Mouse (Mus musculus): ENCODE results near the gene Igfn1.

The Igfn1 gene

DNA sequence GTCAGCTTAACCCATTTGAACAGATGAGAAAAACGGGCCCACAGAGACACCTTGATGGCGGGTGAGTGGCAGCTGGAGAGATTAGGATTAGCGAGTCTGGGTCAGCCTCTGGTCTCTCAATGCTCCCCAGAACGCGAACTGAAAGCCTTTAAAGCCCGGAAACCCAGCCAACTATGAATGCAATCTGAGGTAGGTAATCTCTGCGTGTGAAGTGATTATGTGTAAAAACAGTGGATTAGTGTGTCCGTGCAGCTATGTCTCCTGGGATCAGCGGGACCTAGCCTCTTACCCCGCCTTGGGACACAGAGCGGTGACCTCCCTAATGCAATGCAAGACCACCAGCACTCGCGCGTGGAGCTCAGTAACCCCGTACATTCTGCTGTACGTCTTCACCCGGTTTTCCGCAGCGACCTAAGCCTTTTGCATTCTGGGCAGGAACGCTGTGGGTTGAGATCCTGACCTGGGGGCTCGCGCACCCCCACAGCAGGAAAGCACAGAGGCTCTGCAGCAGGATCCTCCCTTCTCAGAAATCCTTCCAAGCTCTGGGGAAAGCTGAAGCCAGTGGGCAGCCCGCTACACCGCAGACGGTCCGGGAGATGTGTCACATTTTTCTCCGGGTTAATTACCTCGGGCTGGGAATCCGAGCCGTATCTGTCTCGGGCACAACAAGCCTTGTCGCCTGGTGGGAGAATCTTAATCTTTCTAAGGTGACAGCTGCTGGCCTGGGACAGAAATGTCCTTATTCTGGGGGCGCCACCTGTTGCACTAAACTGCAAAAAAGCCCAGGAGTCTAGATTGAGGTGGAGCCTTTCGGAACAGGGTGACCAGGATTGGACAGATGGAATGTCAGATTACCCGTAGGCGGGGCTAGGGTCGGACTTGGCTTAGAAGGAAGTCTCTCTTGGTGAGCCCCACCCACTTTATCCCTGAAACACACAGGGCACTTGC is 1.3 kb upstream of the Igfn1 start, which contains the start of gene Tmem9:
TSS of gene Tmem9 (plus strand) at position 940 of the 948 bp plus-strand sequence.
- peak; percentile 70 for DNase-seq (ENCODE audit: low read depth)

GRCm38 (mm10) chr1:136001438-136001837 is 4.7 kb downstream of the Igfn1 start:
- no peak for DNase-seq (ENCODE audit: low read depth)

DNA sequence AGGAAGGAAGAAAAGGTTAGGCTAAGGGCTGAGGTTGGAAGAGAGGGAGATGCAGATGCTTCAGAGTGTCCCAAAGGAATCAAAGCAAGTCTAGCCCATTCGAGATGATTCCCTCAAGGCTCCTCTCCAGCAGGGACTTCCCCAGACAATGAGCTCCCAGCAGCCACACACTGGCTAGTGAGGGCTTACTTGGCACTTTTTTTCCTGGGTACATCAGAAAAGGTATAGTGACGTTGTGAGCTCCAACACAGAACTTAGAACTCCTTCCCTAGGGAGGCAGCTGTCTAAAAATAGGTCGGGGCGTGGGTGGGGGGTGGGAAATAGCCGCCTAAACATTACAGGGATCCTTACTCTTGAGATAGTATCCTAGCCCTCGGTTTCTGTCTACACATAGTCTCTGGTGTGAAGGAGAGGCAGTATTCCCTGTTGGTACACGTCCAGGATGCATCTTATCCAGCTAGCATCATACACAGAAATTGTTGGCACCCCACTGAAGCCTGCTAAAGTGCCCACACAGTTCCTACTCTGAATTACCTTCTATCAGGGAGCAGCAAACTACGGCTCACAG is 6.3 kb downstream of the Igfn1 start:
- peak; percentile 35 for DNase-seq (ENCODE audit: low read depth)

DNA sequence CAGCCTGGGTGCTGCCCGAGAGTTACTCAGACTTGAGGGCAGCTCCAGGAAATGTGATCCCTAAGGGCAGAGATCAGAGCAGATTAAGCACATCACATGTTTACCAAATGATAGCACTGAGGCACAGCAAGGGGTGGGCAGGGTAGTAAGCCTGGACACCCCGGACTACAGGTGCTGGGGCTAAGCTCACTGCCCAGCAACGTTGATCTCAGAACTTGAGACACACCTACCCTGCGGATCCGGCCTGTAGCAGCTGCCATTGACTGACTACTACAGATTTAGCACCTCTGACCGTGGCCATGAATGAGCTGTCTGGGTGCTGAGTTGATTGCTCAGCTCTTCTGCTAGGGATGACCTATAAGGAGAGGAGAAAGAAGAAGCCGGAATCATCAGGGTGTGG is 8.6 kb downstream of the Igfn1 start:
- DNase-seq (ENCODE audit: low read depth): no peak

DNA sequence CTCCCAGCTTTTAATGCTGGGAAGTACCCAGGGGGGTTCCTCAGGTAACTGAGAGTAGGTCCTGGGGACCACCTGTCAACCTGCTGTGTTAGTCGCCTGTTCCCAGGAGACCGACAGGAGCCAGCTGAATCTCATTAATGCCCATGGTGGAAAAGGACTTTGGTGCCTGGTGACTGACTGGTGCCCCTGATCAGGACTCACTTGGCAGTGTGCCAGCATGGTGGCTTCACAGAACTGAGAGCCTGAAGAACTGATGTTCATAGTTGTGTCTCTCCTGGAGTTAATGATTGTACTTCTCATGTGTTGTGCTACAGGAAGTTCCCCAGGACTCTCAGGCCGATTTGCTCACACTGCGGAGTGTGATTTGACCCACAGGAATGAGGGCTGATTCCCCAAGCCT is 12.7 kb downstream of the Igfn1 start:
- peak; percentile 7 for DNase-seq (ENCODE audit: low read depth)

DNA sequence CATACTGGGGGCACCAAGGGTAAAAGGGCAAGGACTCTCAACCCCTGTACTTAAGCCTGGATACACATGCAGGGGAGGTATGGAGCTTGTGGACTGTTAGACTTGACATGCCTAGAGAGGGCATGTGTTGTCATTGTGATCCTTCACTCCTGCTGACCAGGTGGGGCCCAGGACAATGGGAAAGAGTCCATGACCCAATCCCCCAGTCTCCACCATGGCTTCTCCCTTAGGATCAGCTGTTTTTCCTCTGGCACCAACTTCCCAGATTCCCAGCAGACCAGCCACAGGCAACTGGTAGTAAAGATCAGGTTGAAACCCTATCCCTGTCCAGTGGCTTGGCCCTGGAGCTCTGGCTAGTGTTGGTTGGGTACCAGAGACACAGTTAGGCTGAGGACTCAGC is 16.3 kb downstream of the Igfn1 start:
- no peak for DNase-seq (ENCODE audit: low read depth)

GRCm38 (mm10) chr1:135984105-135984504 is 22.0 kb downstream of the Igfn1 start:
- DNase-seq (ENCODE audit: low read depth): no peak

- no peak for DNase-seq (ENCODE audit: low read depth)
Measured at GRCm38 (mm10) chr1:135972576-135972975, 33.6 kb downstream of the Igfn1 start.

DNA sequence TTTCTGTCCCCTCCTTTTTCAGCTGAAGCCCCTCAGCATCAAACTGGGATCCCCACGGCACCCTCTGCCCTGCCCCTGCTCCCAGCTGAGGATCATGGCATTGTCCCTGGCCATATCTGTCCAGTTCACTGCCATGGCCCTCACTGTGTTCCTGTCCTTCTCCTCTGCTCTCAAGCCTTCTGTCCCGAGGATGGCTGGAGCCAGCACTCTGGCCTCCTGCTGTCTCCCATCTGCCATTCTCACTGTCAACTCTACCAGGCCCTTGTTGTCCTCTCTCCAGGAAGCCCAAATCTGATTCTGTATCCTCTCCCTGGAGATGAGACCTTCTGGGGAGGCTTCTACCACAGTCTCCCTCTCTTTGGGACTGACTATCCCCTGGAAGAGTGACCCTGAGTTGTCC is 35.7 kb downstream of the Igfn1 start:
- no peak for DNase-seq (ENCODE audit: low read depth)

GRCm38 (mm10) chr1:135967739-135968138 is 38.4 kb downstream of the Igfn1 start:
- no peak for DNase-seq (ENCODE audit: low read depth)

DNA sequence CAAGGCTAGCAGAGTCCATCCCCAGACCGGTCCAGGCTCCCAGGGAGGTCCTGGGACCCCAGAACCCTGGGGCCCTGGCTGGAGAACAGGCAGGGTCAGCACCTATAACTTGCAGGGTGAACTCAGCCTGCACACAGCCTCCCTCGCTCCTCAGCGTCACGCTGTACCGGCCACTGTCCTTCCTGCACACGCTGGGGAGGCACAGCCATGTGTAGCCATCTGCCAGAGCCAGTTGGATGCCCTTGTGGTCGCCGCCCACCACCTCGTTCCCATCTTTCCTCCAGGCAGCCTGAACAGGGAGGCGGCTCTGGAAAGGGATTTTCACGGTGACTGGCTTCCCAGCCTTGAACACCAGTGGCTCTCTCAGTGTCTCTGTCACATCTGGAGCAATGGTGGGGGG is 41.6 kb downstream of the Igfn1 start:
- no peak for DNase-seq (ENCODE audit: low read depth)

GRCm38 (mm10) chr1:135963177-135963576 is 43.0 kb downstream of the Igfn1 start:
- no peak for DNase-seq (ENCODE audit: low read depth)

DNA sequence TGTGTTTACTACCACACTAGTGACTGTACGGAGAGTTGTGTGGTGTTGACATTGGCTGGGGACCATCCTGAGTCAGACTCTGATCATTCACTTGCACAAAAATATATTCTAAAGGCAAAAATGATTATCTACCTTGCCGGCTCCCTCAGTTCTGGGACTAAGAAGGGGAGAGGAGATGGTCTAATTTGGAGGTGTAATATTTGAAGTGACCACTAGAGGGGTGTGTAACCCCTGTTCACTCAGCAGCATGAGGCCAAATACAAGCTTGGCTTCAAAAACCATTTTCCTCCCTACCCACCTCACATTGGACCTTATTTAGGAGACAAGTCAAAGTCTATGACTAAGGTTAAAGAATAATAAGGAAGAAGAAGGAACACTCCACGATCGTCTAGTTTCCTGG is 47.7 kb downstream of the Igfn1 start:
- DNase-seq (ENCODE audit: low read depth): peak; percentile 88

DNA sequence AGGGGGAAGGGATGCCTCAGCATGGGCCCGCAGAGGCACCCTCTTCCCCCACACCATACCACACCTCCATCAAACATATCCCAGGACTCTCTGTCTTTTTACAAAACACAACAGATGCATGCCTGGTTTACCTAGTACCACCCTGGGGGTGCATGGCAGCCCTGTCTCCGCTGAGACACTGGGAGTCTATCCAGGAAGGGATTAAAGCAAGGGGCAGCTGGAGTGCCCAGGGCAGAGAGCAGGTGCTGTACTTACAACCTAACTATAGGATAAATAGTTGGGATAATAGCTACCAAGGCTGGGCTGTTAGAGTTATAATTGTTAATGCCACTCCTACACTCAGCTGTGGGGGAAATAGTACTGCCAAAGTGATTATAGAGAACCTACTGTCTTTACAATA is 57.3 kb downstream of the Igfn1 start:
- DNase-seq (ENCODE audit: low read depth): no peak

GRCm38 (mm10) chr1:135946247-135946646 is 59.9 kb downstream of the Igfn1 start:
- DNase-seq (ENCODE audit: low read depth): peak; percentile 80

DNA sequence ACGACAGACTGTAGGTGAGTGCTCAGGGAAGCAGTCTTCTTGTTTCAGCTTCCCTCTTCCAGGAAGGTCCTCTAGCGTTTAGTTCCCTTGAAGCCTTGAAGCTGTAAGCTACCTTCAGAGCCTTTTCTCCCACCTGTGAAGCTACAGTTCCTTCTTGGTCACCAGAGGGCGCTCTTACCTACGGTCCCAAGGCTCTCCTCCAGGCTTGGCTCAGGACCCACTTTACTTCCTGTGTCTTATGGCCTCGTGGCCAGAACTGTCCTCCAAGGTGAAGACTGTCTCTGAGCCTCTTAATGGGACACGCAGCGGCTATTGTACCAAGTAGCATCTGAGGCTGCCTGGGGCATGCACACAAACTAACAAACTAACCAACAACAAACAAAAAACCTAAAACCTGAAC is 60.4 kb downstream of the Igfn1 start:
- DNase-seq (ENCODE audit: low read depth): peak; percentile 84

DNA sequence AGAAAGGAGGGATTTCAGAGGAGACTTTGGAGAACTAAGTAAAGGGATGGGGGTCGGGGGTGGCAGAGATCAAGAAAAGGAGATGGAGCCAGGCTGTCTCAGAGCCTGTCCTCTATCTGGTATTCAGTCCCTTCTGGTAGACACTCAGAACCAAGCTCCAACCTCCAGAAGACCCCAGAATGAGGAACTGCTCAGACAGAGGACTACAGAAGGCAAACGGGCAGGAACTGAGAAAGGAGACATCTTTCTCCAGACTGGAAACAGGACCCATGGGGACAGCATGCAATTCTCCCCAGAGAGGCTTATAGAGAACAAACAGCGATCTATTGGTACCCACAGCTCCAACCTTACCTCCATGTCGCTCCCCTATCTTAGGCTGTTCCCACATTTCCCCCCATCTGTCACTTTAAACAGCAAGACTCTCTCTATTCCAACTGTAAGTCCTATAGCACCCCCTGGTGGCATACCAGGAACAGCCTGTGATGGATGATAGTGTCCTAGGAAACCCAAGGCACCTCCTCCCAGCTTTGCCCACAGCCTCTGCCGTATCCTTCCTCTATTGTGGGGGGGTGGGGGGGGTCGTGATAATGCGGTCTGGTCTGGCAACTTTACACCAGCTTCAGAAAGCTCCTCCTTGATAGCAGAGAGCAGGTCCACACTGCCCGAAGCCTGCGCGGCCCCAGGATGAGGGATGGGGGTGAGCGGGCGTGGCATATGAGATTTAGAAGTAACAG is 61.4 kb downstream of the Igfn1 start:
- peak; percentile 93 for DNase-seq (ENCODE audit: low read depth)

DNA sequence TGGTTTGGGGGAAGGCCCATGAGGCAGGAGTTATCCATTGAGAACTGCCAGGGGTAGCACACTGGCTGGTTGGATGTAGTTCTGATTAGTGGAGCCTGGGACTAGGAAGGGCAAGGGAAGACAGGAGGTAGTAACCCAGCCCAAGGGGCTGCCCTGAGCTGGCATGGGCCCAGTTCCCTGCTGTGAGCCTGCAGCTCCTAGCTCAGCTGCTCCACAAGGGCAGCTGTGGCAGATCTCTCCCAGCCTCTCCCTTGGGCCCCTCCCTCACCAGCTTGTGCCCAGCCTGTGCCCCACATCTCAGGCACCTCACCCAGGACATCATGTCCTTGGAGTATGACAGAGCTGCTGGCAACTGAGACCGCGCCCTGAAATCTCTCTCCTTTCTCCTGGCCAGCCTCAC is 62.4 kb downstream of the Igfn1 start:
- no peak for DNase-seq (ENCODE audit: low read depth)

DNA sequence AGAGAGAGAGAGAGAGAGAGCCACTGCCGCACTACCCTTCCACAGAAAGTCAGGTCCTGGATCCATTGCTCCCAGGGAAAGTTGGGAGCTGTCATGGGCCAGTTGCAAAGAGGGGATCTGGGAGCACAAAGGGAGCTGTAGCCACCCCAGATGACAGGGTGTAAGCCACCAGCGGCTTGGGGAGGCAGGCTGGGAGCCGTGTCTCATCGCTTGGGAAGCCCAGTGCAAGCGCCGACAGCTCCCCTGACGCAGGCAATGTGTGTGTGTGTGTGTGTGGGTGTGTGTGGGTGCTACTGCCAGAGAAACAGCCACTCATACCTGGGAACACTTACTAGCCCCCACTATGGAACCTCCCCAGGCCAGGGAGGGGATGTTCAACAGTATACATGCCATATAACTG is 64.0 kb downstream of the Igfn1 start:
- DNase-seq (ENCODE audit: low read depth): no peak

DNA sequence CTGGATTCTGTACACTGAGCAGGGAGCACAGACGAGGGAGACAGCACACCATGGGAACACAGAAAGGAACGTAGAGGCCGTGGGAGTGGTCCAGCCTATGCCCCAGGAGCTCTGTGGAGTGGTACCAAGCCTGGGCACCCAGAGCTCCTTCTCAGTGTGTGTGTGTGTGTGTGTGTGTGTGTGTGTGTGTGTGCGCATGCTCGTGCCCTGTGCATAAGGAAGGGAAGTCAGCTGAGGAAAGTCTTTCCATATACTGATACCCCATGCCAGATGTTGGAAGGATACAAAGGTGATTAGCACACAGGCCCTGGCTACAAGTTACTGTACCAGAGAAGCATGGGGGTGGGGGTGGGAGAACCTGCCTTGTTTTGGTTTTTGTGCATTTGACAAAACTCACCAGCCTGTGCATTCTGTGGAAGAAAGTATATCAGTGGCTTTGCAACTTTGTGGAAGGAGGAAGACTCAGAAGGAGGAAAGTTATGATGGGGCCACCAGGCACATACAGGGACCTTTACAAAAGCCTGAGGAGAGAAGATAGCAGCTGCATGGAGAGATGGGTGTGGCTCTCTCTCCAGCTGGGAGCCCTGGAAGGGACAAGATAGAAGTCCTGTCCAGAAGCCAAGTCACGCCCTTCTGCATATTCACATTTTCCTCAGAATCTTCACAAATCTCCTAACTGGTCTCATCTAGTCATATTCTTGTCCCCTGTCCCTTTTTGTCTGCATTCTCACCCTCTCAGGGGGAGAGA is 64.7 kb downstream of the Igfn1 start:
- no peak for DNase-seq (ENCODE audit: low read depth)

DNA sequence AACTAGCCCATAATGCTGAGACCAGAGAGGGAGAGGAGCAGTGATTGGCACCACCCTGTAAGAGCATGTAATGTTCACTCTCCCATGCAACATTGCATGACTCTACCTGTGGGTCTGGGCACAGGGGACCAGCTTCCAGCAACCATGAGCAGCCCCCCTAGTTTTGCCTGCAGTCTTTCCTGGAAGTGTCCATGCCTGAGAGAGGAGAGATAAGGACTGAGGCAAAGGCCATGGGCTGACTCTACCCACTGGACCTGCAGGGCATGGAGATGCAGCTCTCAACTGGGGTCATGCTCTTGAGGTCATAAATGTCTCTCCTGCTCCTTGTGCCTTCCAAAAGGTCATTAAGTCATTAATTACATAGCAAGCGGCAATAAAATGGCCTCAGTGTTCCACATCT is 70.1 kb downstream of the Igfn1 start:
- DNase-seq (ENCODE audit: low read depth): no peak

- peak; percentile 52 for DNase-seq (ENCODE audit: low read depth)
Measured at GRCm38 (mm10) chr1:135933704-135934293, 72.3 kb downstream of the Igfn1 start.
